Mouse (Mus musculus) central nervous system, embryonic 11.5 days (tissue): ENCODE measurements around the gene Prdx1. TPM values are rescaled to one million over a fixed set of nuclear protein-coding genes. Genes with fewer than 3 reads are reported as not detected.

ENCODE experiments used
- polyA plus RNA-seq: library from polyadenylated mRNA; depleted of rRNA; stranded (reverse); fragments of >200 nt; gene quantifications from 2 replicates; pipeline ENCODE4 v1.2.3, GENCODE M21; 2012; rRNA removed

Gene Prdx1
- polyA plus RNA-seq: 314 and 462 TPM in 2 replicates

GRCm38 (mm10) chr4:116685402-116686061 lies at the start of gene Prdx1:
Prdx1 (plus strand) TSS chr4:116685544.

GRCm38 (mm10) chr4:116650924-116651796 lies 34.2 kb upstream of the Prdx1 start, which contains the start of gene Akr1a1:
Akr1a1 (minus strand) TSS chr4:116651680.

DNA sequence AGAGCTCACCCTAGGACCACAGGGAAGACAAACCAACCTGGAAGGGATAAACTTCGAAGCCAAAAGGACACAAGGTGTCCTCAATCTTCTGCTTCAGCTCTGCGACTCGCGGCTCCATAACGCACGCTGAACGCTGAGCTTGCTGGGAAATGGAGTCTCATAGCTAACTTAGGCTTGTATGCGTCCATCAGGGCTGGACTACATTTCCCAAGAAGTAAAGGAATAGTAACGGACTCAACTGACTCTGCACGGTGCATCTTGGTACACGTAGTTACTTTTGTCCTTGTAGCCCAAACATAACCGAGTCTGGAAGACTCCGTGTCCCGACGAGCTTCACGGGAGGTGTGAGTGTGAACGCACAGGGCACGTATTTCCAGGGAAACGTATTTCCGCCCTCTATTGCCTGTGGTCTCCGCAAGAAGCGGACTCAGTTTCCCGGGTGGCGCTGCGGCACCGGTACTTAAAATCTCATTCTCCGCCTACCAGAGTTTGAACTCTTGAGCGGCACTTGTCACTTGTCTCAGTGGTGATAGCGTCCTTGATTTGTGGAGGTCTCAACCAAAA lies 22.9 kb downstream of the Prdx1 start, which contains the start of the genes Mmachc and Ccdc163:
Mmachc (minus strand) TSS at position 206 of the 564 bp plus-strand sequence.
Ccdc163 (plus strand) TSS at position 309 of the 564 bp plus-strand sequence.

DNA sequence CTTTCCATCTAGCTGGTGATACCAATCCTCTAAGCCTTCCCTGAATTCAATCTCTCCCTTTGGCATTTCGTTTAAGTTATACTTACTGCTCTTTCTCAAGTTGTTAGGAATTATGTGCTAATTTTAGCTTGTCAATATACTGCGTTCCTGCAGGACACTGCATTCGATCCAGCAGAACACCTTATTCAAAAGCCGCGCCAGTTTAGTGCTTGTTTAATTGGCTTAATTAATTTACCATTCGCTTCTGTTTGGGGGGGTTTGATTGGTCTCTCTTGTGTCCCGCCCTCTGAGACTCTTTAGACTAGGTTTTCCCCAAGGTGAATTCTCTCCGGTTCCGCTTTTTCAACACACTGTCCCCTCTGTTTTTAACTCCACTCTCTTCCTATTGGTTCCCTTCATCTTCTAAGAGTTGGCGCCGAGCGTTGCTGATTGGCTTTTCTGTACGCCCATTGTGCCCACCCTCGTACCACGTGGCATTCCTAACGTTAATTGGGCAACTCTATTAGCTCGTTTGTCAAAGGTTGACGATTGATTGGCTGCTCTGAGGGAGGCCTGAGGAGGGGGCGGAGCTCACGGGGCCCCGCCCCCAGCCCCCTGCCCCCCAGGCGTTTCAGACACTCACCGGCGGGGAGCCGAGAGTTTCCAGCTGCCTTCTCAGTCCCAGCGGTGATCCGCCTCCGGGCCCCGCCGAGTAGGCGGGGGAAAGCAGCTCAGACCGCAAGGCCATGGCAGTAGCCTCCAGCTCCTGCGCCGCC lies 35.2 kb downstream of the Prdx1 start, which contains the start of gene Tesk2:
Tesk2 (plus strand) TSS at position 606 of the 755 bp plus-strand sequence.

Other genes with a start within 250 kb of the Prdx1 start
- gene Mast2, start 221.4 kb upstream of the Prdx1 start, polyA plus RNA-seq: 46.8 and 60.1 TPM in 2 replicates
- gene Ipp, start 178.0 kb upstream of the Prdx1 start, polyA plus RNA-seq: 9.3 and 9.5 TPM in 2 replicates
- gene Tmem69, start 129.6 kb upstream of the Prdx1 start, polyA plus RNA-seq: 9.7 and 15.2 TPM in 2 replicates
- gene Gpbp1l1, start 127.9 kb upstream of the Prdx1 start, polyA plus RNA-seq: 50.4 and 52.2 TPM in 2 replicates
- gene Ccdc17, start 88.9 kb upstream of the Prdx1 start, polyA plus RNA-seq: 1.7 and 3.1 TPM in 2 replicates
- gene Nasp, start 57.6 kb upstream of the Prdx1 start, polyA plus RNA-seq: 359 and 483 TPM in 2 replicates
- 372 and 516 TPM in 2 replicates for gene Akr1a1, start 33.9 kb upstream of the Prdx1 start, polyA plus RNA-seq
- gene Mmachc, start 22.9 kb downstream of the Prdx1 start, polyA plus RNA-seq: 19.1 and 26.3 TPM in 2 replicates
- gene Ccdc163, start 23.0 kb downstream of the Prdx1 start, polyA plus RNA-seq: 36.8 and 54.1 TPM in 2 replicates
- 6.0 and 8.2 TPM in 2 replicates for gene Tesk2, start 35.4 kb downstream of the Prdx1 start, polyA plus RNA-seq
- 32.8 and 42.0 TPM in 2 replicates for gene Toe1, start 122.1 kb downstream of the Prdx1 start, polyA plus RNA-seq
- gene Mutyh, start 122.2 kb downstream of the Prdx1 start, polyA plus RNA-seq: 21.6 and 26.6 TPM in 2 replicates
- 0.28 and 0.76 TPM in 2 replicates for gene Hpdl, start 136.2 kb downstream of the Prdx1 start, polyA plus RNA-seq
- gene Zswim5, start 191.8 kb downstream of the Prdx1 start, polyA plus RNA-seq: 13.2 and 16.7 TPM in 2 replicates